Mouse (Mus musculus) midbrain, embryonic 13.5 days (tissue): ENCODE results near the gene Dhrs7. TPM values are rescaled to one million over a fixed set of nuclear protein-coding genes. Genes with fewer than 3 reads are reported as not detected.
A peak's percentile ranks its signal among the peaks of the same experiment; 100 is the strongest.

Experiments
- ATAC-seq: fragments of 200-750 bp; cut with Nextera tagmentation; 2 replicates; pipeline ENCODE4 v1.8.0; 2017; ENCODE audit warnings: mild to moderate bottlenecking, moderate TSS enrichment, moderate library complexity
- H3K27ac ChIP-seq: fragments of 300-500 bp; sonication (generic); 2 replicates; pipeline ENCODE4 v1.5.1; 2015; ENCODE audit warnings: inconsistent platforms, mild to moderate bottlenecking, moderate library complexity
- H3K27me3 ChIP-seq: fragments of 300-500 bp; sonication (generic); 2 replicates; pipeline ENCODE4 v1.6.1; 2015; ENCODE audit warnings: mild to moderate bottlenecking, inconsistent platforms
- H3K36me3 ChIP-seq: fragments of 300-500 bp; sonication (generic); 2 replicates; pipeline ENCODE4 v1.6.1; 2015; ENCODE audit warnings: mild to moderate bottlenecking, inconsistent platforms
- H3K4me1 ChIP-seq: fragments of 300-500 bp; sonication (generic); replicated peaks from 2 replicates; pipeline ENCODE4 v1.6.1; 2015; ENCODE audit warnings: inconsistent platforms
- H3K4me2 ChIP-seq: fragments of 300-500 bp; sonication (generic); replicated peaks from 2 replicates; pipeline ENCODE4 v1.6.1; 2015; ENCODE audit warnings: moderate library complexity, mild to moderate bottlenecking, inconsistent platforms
- H3K4me3 ChIP-seq: fragments of 300-500 bp; sonication (generic); replicated peaks from 2 replicates; pipeline ENCODE4 v1.5.1; 2015; ENCODE audit warnings: mild to moderate bottlenecking, inconsistent platforms
- H3K9ac ChIP-seq: fragments of 300-500 bp; sonication (generic); replicated peaks from 2 replicates; pipeline ENCODE4 v1.6.1; 2015; ENCODE audit warnings: mild to moderate bottlenecking, inconsistent platforms
- H3K9me3 ChIP-seq: fragments of 300-500 bp; sonication (generic); 2 replicates; pipeline ENCODE4 v1.6.1; 2016; ENCODE audit warnings: mild to moderate bottlenecking, inconsistent platforms
- WGBS: fragments of 180-500 bp; shearing (Covaris S2); methylation state at CpG from one replicate; pipeline ENCODE4 v1.1.7; 2015; 5-methylcytosine and 5-hydroxymethylcytosine counted together
- polyA plus RNA-seq: library from polyadenylated mRNA; unstranded; fragments of >200 nt; fragmentation: Nextera tagmentation; extraction: Ambion mirVana; gene quantifications from 2 replicates; pipeline ENCODE4 v1.2.1, GENCODE M21; 2015

Dhrs7 gene
- polyA plus RNA-seq, 1 experiment from 2014 or later: 9.0 TPM

DNA sequence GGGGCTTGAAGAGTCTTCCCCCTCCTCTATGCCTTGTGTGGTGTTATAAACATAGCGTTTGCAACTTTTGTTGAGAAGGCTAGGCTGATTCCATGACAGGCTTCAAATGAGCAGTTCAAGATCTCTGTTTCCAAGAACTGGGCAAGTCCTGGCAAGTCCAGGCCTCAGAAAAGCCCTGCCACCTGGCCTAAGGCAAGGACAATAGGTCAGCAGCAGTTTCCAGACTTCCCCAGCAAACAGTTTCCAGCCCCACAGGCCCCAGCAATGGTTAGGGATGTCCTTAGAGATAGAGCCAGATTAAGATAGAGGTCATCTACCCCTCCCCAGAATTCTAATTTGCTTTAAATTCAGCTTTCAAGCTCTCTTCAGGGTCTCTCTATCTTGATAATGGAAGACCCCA is 17.2 kb upstream of the Dhrs7 start:
- H3K9ac ChIP-seq: no peak overlapping the region
- no peaks in the 10 kb centered on the region for H3K27me3 ChIP-seq
- 91% methylated on average over 1 of the region's 1 CpGs for WGBS
- 0 out of 2 replicates have a peak, but pooled peaks cover 2% of the 10 kb centered on the region for H3K4me1 ChIP-seq
- no peak for ATAC-seq
- H3K4me3 ChIP-seq: no peak overlapping the region
- H3K4me2 ChIP-seq: no peak overlapping the region
- no peak overlapping the region for H3K27ac ChIP-seq
- no peaks in the 10 kb centered on the region for H3K36me3 ChIP-seq
- no peaks in the 10 kb centered on the region for H3K9me3 ChIP-seq

DNA sequence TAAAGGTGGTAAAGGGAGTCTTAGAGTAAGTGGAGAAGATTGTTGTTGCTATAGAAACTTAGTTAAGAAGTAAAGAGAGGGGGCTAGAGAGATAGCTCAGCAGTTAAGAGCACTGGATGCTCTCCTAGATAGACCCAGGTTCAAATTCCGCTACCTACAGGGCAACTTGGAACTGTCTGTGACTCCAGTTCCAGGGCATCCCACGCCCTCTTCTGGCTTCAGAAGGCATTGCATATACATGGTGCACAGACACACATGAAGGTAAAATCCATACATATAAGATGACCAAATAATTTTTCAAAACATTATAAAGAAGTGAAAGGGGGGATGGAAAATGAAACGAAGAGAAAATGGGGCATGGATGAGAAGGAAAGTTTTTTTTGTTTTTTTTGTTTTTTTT is 14.9 kb upstream of the Dhrs7 start:
- H3K9me3 ChIP-seq: no peaks in the 10 kb centered on the region
- no peak overlapping the region for H3K27ac ChIP-seq
- no peak overlapping the region for H3K9ac ChIP-seq
- H3K4me3 ChIP-seq: no peak overlapping the region
- H3K4me1 ChIP-seq: 0 out of 2 replicates have a peak, but pooled peaks cover 2% of the 10 kb centered on the region
- ATAC-seq: no peak
- no peaks in the 10 kb centered on the region for H3K36me3 ChIP-seq
- H3K4me2 ChIP-seq: no peak overlapping the region
- WGBS: 82% methylated on average over 3 of the region's 3 CpGs
- no peaks in the 10 kb centered on the region for H3K27me3 ChIP-seq

DNA sequence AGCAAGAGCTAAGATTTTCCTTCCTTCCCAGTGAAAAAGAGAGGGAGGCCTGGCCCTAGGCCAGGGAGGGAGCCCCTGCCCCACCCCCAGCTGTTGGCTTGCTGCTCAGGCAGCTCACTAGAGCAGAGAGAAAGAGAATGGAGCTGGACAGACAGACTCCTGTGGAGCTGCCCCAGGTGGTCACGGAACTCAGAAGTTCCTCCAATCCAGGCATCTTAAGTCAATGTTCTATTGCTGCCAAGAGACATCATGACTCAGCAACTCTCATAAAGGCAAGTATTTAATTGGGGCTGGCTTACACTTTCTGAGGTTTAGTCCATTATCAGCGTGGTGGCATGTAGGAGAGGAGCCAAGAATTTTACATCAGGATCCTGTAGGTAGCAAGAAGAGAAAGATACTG is 10.1 kb upstream of the Dhrs7 start:
- Histone ChIP-seq H3K9me3 (no peaks in the 10 kb centered on the region), H3K27ac (no peak overlapping the region), H3K36me3 (no peaks in the 10 kb centered on the region), H3K27me3 (no peaks in the 10 kb centered on the region), H3K4me3 (no peak overlapping the region), H3K4me2 (no peak overlapping the region), H3K4me1 (0 out of 2 replicates have a peak, but pooled peaks cover 2% of the 10 kb centered on the region), H3K9ac (no peak overlapping the region)
- no peak for ATAC-seq
- WGBS: 75% methylated on average over 2 of the region's 2 CpGs

GRCm38 (mm10) chr12:72674079-72674797 is 9.5 kb upstream of the Dhrs7 start:
- no peaks in the 10 kb centered on the region for H3K36me3 ChIP-seq
- 85% methylated on average over 7 of the region's 7 CpGs for WGBS
- H3K27ac ChIP-seq: no peak overlapping the region
- 0 out of 2 replicates have a peak, but pooled peaks cover 2% of the 10 kb centered on the region for H3K4me1 ChIP-seq
- no peak for ATAC-seq
- no peaks in the 10 kb centered on the region for H3K27me3 ChIP-seq
- no peak overlapping the region for H3K9ac ChIP-seq
- H3K4me2 ChIP-seq: no peak overlapping the region
- H3K4me3 ChIP-seq: no peak overlapping the region
- no peaks in the 10 kb centered on the region for H3K9me3 ChIP-seq

- Histone ChIP-seq H3K4me1 (no peaks in the 10 kb centered on the region), H3K9me3 (no peaks in the 10 kb centered on the region), H3K4me2 (no peak overlapping the region), H3K27me3 (no peaks in the 10 kb centered on the region), H3K27ac (no peak overlapping the region), H3K9ac (no peak overlapping the region), H3K4me3 (no peak overlapping the region), H3K36me3 (no peaks in the 10 kb centered on the region)
- 95% methylated on average over 6 of the region's 6 CpGs for WGBS
- no peak for ATAC-seq
Measured at GRCm38 (mm10) chr12:72671516-72672135, 6.9 kb upstream of the Dhrs7 start.

- no peaks in the 10 kb centered on the region for H3K36me3 ChIP-seq
- no peak overlapping the region for H3K4me2 ChIP-seq
- 91% methylated on average over 8 of the region's 8 CpGs for WGBS
- no peaks in the 10 kb centered on the region for H3K4me1 ChIP-seq
- H3K27ac ChIP-seq: no peak overlapping the region
- no peaks in the 10 kb centered on the region for H3K27me3 ChIP-seq
- H3K4me3 ChIP-seq: no peak overlapping the region
- no peaks in the 10 kb centered on the region for H3K9me3 ChIP-seq
- no peak overlapping the region for H3K9ac ChIP-seq
- ATAC-seq: no peak
Measured at GRCm38 (mm10) chr12:72670921-72671320, 6.2 kb upstream of the Dhrs7 start.

DNA sequence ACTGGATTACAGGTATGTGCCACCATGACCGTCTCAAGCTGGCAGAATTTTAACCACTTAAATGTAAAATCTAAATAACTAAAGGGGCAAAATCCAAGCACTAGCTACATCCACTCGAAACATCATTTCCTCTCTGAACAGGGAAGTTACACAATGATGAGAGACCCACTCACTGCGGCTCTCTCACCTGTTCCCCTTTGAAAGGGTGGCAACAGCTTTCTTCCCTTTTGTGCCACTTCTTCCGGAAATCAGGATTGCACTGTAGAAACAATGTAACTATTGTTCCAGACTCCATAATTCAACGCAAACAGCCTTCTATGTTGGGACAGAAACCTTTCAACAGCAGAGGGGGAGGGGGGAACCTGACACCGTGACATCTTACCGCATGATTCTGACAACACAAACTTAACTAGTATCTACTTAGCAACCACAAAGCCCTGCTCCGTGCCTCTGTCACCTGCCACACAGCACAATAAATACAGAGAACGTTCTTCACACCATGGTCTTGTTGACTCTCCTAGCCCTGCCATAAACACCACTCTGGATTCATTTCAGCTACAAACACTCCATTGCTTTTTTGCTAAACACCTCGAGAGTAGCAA is 3.3 kb upstream of the Dhrs7 start:
- Histone ChIP-seq H3K4me3 (no peak overlapping the region), H3K9ac (no peak overlapping the region), H3K9me3 (no peaks in the 10 kb centered on the region), H3K4me2 (no peak overlapping the region), H3K27me3 (peaks cover 4% of the 10 kb centered on the region; the same call in 1 of the 2 replicates), H3K27ac (no peak overlapping the region), H3K4me1 (peaks cover 16% of the 10 kb centered on the region), H3K36me3 (no peaks in the 10 kb centered on the region)
- 65% methylated on average over 10 of the region's 10 CpGs for WGBS
- ATAC-seq: no peak

- H3K36me3 ChIP-seq: no peaks in the 10 kb centered on the region
- H3K27me3 ChIP-seq: peaks cover 4% of the 10 kb centered on the region; the same call in 1 of the 2 replicates
- no peak overlapping the region for H3K4me3 ChIP-seq
- no peak overlapping the region for H3K9ac ChIP-seq
- no peaks in the 10 kb centered on the region for H3K9me3 ChIP-seq
- no peak for ATAC-seq
- H3K4me2 ChIP-seq: no peak overlapping the region
- 87% methylated on average over 5 of the region's 5 CpGs for WGBS
- peaks cover 16% of the 10 kb centered on the region for H3K4me1 ChIP-seq
- H3K27ac ChIP-seq: no peak overlapping the region
Measured at GRCm38 (mm10) chr12:72666015-72666414, 1.3 kb upstream of the Dhrs7 start.

GRCm38 (mm10) chr12:72664020-72664734 is 532 bp downstream of the Dhrs7 start:
- no peak; the same call in 1 of the 2 replicates for ATAC-seq
- Histone ChIP-seq H3K9me3 (no peaks in the 10 kb centered on the region), H3K27ac (peak overlapping the region; percentile 36), H3K36me3 (no peaks in the 10 kb centered on the region), H3K4me3 (peak overlapping the region; percentile 60), H3K4me2 (peak overlapping the region; percentile 94), H3K27me3 (peaks cover 4% of the 10 kb centered on the region; the same call in 1 of the 2 replicates), H3K4me1 (peaks cover 16% of the 10 kb centered on the region), H3K9ac (peak overlapping the region; percentile 80)
- 9% methylated on average over 28 of the region's 28 CpGs for WGBS

- no peak overlapping the region for H3K4me2 ChIP-seq
- H3K27ac ChIP-seq: no peak overlapping the region
- ATAC-seq: no peak
- no peaks in the 10 kb centered on the region for H3K9me3 ChIP-seq
- no peaks in the 10 kb centered on the region for H3K4me1 ChIP-seq
- no peaks in the 10 kb centered on the region for H3K27me3 ChIP-seq
- 90% methylated on average over 16 of the region's 16 CpGs for WGBS
- H3K4me3 ChIP-seq: no peak overlapping the region
- no peak overlapping the region for H3K9ac ChIP-seq
- no peaks in the 10 kb centered on the region for H3K36me3 ChIP-seq
Measured at GRCm38 (mm10) chr12:72655775-72656174, 8.9 kb downstream of the Dhrs7 start.

- 18% methylated on average over 4 of the region's 4 CpGs for WGBS
- no peaks in the 10 kb centered on the region for H3K36me3 ChIP-seq
- H3K4me1 ChIP-seq: no peaks in the 10 kb centered on the region
- peak; percentile 62; the same call in 1 of the 2 replicates for ATAC-seq
- no peaks in the 10 kb centered on the region for H3K9me3 ChIP-seq
- H3K27me3 ChIP-seq: no peaks in the 10 kb centered on the region
- no peak overlapping the region for H3K9ac ChIP-seq
- no peak overlapping the region for H3K4me2 ChIP-seq
- H3K27ac ChIP-seq: no peak overlapping the region
- no peak overlapping the region for H3K4me3 ChIP-seq
Measured at GRCm38 (mm10) chr12:72654698-72655097, 10.0 kb downstream of the Dhrs7 start.
